Mouse (Mus musculus) spleen, adult 18-20 months (tissue): ENCODE results near the gene Tmub2.

Experiments
- DNase-seq, 2 experiments: peaks; one replicate each; pipeline ENCODE4 v3.0.0; 2022; ENCODE audit warnings: mixed read lengths in 2 of 2

Gene Tmub2

DNA sequence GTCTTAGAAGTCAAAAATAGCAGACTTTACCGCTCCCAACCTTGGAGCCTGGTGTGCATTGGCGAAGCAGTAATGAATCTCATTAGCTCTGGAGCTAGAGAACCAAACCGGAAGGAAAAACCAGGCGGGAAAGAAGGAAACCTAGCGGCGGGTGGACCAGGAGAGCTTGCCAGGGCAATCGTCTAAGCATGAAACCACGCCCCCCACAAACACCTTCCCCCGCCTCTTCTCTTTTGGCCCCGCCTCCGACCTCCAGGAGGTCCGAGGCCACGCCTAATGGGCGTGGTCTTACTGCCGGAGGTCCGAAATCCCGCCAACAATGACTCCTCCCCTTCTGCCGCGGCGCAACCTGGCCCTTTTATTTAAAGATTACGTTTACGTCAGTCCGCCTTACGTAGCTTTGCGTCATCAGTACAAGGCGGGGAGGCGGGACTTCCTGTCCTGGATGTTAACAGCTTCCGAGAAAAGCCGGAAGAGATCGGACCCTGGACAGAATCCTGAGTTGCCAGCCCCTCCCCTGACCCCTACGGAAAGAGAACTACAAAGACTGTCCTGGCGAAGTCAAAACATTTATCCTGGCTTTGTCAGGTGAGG, at the start of gene Tmub2:
Gene Tmub2, plus strand, starts transcription at position 431 of the 594 bp plus-strand sequence.
- DNase-seq: peak; percentile 93 to 96

DNA sequence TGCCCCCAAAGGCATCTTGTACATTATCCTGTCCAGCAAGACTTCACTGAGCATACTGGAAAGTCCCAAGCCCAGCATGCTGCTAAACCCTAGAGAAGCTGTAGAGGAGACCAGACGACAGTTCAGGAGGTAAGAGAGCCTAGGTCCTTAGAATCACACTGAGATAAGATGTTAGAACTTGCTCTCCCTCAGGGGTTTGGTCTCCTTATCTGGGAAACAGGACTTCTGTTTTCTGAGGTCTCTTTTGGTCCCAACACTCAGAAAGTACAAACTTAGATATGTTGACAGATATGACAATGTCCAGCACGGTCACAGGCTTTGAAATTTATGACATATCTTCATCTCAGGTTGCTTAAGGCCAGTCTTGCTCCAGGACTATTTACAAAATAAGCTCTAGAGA, 48.7 kb upstream of the Tmub2 start:
- no peak for DNase-seq

DNA sequence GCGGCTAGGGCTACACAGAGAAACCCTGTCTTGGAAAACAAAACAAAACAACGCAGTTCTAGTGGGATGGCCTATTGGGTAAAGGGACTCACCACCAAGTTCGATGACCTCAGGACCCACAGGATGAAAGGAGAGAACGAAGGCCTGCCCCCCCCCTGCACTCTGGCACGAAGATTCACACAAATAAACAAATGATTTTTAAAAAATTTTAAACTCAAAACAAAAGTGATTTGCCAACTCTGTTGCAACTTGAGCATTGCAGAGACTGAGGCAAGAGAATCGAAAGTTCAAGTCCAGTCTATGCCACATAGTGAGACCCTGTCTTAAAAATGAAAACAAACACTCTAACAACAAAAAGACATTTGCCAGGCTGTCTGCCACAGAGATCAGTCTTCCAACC, 44.1 kb upstream of the Tmub2 start:
- DNase-seq: no peak

DNA sequence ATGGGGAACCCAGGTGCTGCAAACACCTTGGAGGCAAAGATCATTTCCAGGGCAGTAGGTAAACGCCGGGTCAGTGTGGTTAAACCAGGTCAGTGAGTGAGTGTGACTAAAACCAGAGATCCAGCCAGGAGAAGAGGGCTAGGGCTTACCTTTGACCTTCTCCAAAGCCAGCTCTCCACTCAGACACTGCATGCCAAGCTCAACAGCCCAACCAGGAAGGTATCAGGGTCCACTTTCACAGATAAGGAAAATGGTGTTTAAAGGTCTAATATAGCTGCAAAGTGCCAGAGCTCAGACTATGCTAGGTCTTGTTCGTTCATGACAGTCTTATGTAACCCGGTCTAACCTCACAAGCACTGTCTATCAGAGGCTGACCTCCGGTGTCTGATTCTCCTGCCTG, 43.5 kb upstream of the Tmub2 start:
- DNase-seq: no peak

DNA sequence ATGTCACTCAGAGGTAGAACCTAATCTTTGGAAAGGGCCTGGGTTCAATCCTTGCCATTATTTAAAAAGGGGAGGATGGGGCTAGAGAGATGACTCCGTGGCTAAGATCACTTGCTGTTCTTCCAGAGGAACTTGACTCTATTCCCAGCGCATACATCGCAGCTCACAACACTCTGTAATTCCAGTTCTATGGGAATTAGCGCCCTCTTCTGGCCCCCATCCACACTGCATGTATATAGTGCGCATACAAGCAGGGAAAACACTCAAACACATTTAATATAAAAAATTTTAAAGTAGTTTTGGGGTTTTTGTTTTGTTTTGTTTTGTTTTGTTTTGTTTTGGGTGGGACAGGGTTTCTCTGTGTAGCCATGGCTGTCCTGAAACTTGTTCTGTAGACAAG, 42.9 kb upstream of the Tmub2 start:
- no peak for DNase-seq

DNA sequence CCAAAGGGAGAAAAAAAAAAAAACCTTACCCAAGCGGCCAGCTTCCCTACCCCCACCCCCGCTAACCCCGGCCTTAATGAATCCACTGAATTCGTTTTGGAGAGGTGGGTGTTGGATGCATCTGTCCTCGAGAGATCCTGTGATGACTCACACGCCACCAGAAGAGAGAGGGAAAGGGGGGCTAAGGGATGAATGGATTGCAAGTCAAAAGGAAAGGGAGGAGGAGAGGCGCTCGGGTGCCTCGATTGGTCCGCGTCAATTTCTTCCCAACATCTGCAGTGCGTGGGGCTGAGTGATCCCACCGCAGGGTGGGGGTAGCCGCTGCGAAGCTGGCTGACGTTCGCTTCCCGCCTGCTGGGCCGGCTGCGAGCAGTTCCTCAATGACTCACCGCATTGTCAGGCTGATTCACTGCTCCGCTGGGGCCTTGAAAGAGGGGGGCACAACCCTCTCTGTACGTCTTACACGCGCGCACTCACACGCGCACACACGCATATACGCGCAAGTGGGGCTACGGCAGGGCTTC, 39.7 kb upstream of the Tmub2 start:
- DNase-seq: peak in 1 of 2 experiments; percentile 29

DNA sequence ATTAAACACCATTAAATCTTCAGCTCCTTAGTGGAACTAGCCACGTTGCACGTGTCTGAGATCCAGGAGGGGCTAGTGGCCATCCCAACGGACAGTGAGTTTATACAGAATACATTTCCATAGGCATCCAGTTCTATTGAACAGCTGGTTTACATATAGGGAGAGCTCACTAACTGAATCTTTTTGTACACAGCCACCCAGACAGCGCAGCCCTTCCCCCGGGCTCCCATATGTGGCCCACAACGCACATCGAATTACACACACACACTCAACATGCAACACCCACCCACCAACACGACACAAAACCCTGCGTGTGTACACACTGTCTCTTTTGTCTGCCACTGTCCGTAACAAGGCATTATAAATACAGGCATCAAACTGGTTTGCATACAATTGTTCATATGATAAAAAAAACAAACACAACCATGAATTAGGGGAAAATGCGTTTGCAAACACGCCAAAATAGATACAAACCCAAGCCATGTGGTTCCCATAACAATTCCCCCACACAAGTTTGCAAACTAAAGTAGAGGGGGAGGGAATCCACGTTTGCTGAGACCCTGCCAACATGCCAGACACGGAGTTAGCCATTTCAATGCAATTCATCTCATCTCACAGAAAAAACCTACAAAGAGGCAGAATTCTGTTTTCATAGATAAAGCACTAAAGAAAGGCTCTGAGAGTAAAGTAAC, 39.0 kb upstream of the Tmub2 start:
- DNase-seq: no peak

DNA sequence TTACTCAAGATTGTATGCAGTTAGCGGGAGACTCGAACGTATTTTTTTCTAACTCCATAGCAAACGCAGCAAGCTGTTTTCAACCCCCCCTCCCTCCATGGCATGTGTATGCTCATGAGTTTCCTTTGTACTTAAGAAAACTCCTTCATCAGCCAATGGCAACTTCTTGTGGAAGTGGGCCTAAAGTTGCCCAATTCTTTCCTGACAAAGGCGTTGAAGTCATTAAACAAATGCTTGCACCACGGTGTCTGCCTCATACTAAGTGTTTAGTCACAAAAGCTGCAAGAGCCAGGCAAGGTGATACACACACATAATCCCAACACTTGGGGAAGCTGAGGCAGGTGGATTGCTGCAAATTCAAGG, 38.5 kb upstream of the Tmub2 start:
- no peak for DNase-seq

DNA sequence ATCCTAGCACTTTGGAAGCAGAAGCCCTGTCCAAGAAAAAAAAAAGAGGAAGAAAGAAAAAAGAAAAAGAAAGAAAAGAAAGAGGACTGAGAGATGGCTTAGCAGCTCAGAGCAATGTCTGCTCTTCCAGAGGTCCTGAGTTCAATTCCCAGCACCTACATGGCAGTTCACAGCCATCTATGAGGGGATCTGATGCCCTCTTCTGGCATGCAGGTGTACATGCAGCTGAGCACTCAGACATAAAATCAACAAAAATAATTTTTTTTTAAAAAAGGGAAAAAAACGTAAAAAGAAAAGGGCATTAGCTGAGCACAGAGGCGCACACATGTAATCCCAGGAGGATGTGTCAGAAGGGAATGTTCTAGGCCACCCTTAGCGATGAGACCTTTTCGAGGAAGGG, 37.9 kb upstream of the Tmub2 start:
- DNase-seq: no peak

DNA sequence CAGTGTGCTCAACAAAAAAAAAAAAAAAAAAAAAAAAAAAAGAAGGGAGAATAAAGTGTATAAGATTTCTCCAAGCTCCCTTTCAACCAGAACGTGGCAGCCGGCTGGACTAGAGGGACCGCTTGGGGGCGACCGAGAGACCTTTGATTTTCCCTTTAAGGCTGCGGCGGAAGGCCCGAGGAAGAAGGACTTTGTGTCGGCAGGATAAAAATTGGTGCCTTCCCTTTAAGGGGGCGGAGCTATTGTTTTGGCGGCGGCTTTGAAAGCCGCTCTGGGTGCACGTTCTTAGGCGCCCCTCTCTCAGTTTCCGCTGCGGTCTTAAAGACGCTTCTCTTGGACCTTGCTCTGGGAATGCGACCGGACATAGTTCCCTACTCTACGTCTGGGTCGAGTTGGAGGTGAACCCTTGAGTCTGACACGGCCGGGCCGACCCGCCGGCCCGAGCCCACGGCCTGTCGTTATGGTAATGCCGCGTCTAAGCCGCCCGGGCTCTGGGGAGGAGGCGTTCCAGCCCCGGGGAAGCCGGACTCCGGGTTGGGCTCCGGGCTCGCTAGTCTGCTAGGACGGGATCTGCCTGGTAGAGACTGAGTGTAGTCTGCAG, 36.0 kb upstream of the Tmub2 start, which contains the start of gene BC030867:
Gene BC030867, plus strand, starts transcription at position 253 of the 601 bp plus-strand sequence.
- DNase-seq: peak; percentile 84 to 97

DNA sequence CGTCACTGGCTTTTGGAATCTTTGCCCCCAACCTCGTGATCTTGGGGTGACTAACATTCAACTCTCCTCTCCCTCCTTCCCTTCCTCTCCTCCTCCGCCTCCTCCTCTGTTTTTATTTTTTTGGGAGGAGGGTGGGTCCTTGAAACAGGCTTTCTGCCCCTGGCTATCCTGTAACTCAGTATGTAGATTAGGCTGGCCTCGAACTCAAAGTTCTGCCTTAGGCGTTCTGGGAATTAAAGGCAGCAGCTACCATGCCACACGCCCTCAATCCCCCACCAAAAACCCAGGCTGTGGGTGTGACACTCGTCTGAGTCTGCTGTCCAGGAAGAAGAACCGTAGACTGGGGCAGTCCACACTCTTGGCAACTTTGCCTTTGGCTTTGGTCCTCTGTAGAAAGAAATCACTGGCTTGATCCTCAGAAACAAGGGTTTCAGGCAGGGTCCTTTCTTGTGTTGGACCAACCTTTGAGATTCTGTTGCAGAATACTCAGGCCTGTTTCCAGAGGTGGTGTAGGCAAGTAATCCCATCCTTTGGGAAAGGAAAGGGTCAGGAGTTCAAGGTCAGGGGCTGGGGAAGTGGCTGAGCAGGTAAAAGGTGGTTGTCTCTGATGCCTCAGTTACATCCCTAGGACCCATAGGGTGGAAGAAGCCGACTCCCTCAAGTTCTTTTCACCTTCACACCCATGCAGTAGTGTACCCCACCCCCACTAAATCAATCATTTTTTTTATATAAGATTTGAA, 35.2 kb upstream of the Tmub2 start:
- no peak for DNase-seq

DNA sequence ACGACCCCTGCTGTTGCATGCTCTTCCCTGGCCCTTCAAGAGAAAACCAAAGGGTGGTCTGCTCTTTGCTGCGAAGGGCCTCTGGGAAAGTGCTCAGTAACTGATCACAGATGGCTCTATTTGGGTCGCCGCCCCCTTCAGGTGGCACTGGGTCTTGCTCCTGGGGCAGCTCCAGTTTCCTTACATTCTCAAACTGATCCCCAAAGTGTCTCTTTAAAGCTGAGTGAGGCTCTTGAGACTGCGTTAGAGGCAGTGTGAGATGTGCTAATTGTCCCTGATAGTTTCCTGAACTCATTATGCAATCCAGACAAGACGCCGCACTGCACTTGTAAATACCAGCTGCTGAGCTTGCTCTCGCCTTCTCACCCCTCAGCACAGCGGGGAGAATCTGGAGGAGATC, 27.2 kb upstream of the Tmub2 start:
- no peak for DNase-seq

DNA sequence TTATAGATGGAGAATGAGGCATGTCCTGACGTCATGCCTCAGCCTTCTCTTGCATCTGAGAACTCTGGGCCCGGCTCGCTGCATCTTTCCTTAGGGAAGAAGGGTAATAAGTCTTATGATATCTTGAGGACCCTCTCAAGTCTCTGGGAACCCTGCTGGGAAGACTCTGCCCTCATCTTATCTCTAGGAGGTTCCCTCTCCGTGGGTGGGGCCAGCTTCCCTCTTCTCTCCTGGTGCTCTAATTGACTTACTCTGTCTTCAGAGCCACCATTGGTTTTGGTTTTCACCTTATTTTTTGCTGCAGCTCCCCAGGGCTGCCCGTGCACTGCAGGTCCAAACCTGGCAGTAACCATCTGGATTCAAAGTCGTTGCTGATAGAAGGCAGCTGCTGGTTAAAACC, 26.6 kb upstream of the Tmub2 start:
- DNase-seq: no peak

DNA sequence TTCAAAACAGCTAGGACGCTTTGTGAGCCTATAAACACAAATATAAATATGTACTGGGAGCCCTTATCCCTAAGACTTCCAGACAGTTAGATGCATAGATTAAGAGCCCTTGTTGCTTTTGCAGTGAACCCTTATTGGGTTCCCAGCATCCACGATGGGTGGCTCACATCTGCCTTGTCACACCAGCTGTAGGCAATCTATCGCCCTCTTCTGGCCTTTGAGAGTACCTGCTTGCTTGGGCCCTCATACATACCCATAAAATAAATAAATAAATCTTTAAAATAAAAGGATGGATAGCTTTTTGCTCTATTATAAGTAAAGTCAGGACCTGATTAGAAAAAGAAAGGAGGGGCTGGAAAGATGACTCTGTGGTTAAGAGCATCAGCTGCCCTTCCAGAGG, 26.2 kb upstream of the Tmub2 start:
- DNase-seq: no peak

DNA sequence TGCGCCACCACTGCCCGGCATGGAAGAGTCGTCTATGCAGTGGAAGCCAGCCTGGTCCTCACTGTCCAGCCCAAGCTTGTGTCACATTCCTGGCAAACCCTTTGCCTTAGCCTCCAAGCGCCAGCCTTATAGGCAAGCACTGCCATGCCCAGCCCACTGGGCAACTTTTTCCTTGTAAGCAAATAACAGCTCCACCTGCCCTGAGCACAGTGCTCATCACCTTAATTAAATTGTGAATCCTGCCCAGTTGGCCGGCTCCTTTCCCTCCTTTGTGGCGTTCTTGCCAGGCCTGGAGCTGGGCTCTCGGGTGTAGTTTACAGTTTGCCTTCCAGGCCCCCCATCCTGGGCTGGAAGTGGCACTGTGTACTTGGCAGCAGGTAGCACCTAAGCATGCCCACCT, 21.5 kb upstream of the Tmub2 start:
- no peak for DNase-seq

DNA sequence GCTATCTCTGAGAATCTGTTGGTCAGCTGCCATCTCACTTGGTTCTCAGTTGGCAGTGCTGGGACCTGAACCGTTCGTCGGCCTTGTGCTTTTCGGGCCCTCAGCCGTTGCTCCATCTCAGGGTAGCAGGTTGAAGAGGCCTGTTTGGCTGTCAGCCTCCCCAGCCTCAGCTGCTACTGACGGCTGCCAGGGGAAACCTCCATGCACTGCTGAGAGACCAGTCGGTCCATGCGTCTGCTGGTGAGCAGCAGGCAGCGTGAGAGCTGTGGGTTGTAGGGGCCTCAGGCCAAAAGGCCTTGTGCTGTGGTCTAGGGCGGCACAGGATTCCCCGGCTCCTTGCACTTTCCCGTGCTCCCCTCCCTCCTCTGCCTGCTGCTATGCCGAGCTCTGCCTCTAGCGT, 18.9 kb upstream of the Tmub2 start:
- DNase-seq: no peak

DNA sequence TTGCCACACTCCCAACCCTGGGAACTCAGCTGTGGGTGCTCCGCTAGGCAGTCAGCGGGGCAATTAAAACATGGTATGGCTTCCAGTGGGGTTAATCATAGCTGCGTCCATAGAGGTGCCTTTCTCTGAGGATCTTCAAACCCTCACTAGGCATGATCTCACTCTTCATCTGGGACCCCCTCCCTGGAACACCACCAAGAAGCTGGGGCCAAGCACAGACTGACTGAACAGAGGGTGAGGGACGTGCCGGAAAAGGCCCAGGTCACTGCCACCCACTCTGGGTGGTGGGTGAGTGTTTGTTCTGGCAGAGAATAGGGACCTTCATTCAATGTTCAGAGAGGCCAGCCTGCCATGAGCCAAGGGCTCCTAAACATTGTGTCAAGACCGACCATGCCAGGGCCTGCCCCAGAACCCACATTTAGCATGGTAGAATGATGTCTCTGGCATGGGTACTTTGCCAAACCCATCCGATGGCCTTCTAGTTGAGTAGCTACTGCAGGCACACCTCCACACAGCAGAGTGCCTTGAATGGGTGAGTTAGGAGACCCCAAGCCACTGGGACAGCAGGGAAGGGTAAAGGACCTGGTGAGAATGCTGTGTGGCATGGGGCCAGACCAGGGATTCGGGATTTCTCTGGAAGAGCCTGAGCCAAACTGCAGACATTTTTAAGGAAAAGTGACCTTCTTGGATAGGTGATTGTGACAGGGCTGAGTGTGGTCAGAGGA, 17.9 kb upstream of the Tmub2 start:
- no peak for DNase-seq

DNA sequence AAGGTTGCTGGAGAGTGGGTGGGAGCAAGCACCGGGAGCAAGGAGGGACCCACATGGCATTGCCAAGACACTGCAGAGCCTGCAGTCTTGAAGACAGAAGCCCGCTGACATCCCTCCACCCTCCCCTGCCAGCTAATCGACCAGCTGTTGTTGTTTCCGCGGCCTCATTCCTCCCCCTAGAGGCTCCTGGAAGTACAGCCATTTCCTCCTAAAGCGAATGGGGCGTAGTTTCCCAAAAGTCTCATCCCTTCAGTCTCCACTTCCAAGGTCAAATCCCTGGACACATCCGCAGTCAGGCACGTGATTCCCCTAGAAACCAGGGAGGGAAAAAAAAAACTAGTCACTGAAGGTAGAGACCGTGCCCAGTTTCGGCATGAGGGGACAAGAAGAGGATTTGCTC, 17.3 kb upstream of the Tmub2 start:
- peak in 1 of 2 experiments; percentile 43 for DNase-seq

DNA sequence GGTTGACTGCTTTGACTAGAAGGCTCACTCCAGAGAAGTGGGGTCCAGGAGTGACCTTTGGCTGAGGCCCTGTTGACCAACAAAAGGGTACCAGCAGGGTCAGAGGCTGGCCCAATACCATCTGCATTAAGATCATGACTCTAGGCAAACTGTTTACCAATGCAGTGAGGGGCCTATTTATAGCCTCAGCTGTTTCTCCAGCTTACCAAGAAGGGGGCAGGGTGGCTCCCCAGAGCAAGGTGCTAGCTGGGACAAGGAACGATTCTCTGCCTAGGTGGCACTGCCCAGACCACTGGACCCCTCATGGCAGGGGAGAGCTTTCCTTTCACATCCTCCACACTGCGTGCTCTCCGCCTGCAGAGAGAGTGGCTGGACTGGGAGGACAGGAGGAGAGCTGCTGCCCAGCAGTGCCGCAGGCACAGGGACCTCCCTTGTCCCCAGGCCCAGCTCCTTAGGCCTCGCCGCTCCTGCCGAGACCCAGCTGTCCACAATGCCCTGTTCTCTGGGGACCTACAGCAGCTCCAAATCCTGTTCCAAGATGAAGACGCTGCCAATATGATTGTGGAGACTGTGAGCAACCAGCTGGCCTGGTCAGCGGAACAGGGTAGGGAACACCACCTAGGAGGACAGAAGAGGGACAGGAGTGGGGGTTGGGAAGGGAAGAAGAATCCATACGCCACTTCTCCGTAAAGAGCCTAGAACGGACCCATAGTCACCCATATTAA, 16.0 kb upstream of the Tmub2 start, which contains the start of gene Asb16:
Gene Asb16, plus strand, starts transcription at position 224 of the 725 bp plus-strand sequence.
- DNase-seq: no peak

DNA sequence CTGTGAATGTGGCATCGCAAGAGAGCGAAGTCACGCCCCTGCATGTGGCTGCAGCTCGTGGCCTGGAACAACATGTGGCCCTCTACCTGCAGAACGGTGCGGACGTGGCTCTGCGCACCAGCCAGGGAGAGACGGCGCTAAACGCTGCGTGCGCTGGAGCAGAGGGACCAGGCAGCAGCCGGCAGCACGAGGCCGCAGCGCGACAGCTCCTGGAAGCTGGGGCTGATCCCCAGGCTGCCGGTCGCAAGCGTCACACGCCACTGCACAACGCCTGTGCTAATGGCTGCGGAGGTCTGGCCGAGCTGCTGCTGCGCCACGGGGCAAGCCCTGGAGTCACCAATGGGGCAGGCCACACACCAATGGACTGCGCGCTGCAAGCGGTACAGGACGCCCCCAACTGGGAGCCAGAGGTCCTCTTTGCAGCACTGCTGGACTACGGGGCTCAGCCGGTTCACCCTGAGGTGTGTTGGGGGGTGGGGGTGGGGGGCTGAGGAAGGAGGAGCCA, 8.3 kb upstream of the Tmub2 start:
- no peak for DNase-seq

DNA sequence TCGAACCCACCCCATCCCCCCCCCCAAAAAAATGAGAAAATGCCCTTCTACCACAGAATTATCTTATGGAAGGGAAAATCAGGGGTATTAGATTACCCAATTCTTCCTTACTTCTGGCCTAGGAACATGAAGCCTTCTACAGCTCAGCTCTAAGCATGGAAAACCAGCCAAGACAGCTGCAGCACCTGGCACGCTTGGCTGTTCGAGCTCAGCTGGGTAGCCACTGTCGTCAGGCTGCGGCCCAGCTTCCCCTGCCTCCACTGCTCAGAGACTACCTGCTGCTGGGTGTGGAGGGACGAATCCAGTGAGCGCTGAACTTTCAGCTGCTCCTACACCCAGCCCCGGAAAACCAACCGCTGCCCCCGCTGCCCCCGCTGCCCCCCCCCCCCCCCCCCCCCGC, 7.0 kb upstream of the Tmub2 start:
- DNase-seq: no peak

DNA sequence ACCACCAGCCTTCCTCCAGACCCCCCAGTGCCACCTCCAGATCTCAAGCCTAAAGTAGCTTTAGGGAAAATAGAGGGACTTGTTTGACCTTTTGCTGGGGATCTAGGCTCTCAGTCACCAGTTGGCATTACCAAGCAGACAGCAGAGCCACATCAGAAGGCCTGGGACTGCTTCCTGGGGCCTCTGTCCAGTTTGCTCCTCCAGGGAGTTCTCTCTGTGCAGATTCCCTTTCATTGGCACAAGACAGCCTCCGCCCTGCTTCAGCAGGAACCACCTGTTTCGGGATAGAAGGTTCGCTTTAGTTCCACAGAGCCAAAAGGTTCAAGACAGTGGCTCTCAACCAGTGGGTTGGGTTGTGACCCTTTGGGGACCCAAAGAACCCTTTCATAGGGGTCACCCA, 5.1 kb upstream of the Tmub2 start:
- no peak for DNase-seq
